Mouse (Mus musculus) cerebellum, adult 8-10 months (tissue): ENCODE results near the gene Tll2.

Experiments used
- DNase-seq: peaks from one replicate; pipeline ENCODE4 v3.0.0; 2022

The Tll2 gene

GRCm38 (mm10) chr19:41154681-41155080 is 52.0 kb downstream of the Tll2 start:
- DNase-seq: no peak

- no peak for DNase-seq
Measured at GRCm38 (mm10) chr19:41152462-41152861, 54.2 kb downstream of the Tll2 start.

DNA sequence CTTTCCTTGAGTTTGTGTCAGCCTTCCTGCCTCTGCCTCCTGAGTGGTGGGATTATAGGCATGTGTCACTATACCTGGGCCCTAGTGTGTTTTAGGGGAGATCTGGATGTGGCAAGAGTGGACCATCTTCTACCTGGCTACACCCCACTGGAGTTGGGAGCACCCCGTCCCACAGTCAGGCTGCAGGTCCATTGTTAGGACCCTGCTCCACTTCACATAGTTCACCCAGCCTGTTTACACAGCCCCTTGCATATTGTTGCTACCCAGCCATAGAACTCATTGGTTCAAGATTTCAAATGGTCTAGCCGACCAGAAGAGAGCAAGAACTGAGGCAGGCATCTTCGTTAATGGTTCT is 54.6 kb downstream of the Tll2 start:
- DNase-seq: no peak

DNA sequence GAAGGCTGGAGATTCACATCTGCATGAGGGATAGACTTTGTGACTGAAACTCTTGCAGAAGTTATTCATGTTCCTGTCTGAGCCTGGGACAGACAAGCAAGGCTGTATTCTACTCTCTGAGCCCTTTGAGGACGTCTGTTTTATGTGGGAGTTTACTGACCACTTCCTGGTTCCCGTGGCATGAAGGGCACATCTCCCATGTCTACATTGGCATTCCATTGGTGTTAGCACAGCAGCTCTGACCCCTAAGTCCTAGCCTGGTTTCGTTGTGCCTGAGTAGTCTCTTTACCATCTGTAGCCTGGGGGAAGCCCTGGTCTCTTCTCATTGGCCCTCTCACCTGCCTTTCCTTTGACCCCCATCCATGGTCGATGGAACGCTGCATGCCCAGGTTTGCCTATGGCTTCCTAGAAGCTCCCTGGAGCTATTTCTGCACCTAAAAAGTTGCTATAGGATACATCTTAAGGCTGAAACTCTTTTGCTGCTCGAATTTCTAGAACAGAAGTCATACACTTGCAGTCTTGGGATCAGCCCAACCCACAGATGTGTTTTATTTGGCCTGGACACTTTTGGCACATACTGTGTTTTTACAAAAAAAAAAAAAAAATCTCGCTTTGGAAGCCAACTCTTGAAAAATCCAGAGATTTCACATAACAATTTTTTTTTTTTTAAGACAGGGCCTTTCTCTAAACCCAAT is 55.2 kb downstream of the Tll2 start:
- DNase-seq: no peak

DNA sequence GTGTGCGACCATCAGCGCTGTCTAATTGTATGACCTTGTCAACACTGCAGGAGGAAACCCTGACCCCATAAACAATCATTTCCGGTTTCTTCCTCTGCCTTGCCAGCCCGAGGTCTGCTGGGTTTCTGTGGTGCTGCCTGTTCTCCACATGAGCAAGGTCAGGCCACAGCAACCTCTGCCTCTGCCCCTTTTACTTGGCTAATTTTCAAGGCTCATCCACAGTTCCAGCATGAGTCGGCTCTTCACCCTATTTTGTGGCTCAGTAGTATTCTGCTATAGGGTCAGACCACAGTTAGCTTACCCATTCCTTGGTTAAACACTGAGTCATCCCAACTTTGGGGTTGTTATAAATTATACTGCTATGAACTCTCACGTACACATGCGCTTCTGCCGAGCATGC is 65.7 kb downstream of the Tll2 start:
- DNase-seq: no peak

- DNase-seq: no peak
Measured at GRCm38 (mm10) chr19:41139629-41140028, 67.0 kb downstream of the Tll2 start.

GRCm38 (mm10) chr19:41123009-41123408 is 83.6 kb downstream of the Tll2 start:
- DNase-seq: no peak

DNA sequence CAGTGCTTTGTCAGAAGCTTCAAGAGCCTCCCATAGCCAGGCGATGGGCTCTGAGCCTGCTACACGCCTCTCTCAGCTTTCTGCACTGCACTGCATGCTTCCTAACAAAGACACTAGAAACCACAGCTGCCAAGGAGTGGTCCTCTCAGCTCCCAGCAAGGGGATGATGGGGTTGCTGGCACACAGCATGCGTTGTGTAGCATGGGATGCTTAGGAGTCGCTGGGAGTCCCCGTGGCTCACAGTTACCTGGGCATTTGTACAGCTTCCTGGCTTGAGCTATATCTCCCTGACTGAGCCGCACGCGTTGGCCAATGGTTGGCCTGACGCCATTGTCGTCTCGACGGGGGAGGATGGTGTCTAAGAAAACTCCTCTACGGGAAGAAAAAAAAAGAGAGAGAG is 86.7 kb downstream of the Tll2 start:
- DNase-seq: no peak

GRCm38 (mm10) chr19:41118346-41118745 is 88.3 kb downstream of the Tll2 start:
- no peak for DNase-seq

GRCm38 (mm10) chr19:41117334-41117733 is 89.3 kb downstream of the Tll2 start:
- no peak for DNase-seq

GRCm38 (mm10) chr19:41114611-41115010 is 92.0 kb downstream of the Tll2 start:
- no peak for DNase-seq

GRCm38 (mm10) chr19:41113911-41114531 is 92.6 kb downstream of the Tll2 start:
- no peak for DNase-seq

DNA sequence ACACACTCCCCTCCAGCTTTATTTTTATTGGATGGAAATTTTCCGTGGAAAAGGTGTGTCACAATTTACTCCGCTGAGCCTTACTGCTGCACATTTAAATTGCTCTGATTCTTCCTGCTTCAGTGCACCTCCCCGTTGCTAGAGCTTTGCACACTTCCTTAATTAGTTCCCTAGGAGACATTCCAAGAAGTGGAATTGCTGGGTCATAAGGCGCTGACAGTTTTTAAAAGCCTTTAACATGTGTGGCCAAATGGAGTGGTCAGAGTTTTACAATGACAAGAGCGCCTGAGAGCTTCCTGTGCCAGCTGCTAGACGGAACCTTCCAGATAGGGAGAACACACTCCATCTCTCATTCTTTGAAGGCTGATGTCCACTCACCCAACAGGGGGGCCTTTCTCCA is 94.0 kb downstream of the Tll2 start:
- DNase-seq: no peak

DNA sequence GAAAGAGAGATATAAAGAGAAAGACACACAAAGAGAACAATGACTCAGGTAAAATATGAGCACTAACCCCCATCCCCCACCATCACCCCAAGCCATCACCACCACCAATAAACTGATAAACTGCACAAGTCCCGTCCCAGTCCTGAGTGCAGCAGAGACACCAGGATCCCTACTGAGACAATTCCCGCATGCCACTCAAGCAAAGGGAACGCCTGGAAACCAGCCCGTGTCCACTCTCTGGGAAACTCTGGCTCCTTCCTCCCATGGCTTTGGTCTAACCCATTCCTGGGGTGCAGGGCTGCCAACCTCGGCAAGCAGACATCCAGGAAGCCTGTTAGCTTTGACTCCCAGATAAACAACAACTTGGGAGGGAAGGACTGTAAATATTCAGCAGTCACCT is 96.6 kb downstream of the Tll2 start:
- no peak for DNase-seq

DNA sequence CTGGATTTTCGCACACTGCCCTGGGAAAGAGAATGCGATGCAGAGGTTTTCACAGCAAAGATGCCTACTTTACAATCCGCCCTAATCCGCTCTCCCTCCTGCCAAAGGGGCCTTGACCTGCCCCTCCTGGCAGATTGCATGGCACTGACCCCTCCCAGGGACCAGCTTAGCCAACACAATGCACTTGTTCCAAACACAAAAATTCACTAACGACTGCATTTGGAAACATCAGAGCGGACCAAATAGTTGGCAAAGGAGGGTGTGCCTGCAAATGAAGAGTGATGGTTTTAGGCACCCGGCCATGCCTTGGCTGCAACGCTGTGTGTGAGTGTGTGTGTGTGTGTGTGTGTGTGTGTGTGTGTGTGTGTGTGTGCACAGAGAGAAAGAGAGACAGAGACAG is 97.1 kb downstream of the Tll2 start:
- DNase-seq: no peak

- no peak for DNase-seq
Measured at GRCm38 (mm10) chr19:41108666-41109065, 98.0 kb downstream of the Tll2 start.

DNA sequence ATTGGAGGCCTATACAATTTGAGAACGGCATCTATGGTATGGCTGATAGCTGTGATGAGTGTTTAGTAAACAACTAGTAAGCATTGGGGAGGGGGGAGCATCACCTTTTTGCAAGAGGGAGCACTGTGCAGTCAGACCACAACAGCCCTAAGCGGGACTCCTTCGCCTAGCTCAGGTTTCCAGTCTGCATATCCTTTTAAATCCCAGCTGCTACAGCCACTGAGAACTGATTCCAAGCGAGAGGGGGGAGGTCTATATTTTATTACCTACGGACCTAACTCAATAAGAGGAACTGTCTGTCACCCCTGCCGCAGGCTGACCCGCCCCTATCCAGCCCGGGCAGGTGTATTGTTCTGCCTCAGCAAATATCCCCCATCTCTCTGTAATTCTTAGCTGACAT is 99.1 kb downstream of the Tll2 start:
- DNase-seq: no peak

DNA sequence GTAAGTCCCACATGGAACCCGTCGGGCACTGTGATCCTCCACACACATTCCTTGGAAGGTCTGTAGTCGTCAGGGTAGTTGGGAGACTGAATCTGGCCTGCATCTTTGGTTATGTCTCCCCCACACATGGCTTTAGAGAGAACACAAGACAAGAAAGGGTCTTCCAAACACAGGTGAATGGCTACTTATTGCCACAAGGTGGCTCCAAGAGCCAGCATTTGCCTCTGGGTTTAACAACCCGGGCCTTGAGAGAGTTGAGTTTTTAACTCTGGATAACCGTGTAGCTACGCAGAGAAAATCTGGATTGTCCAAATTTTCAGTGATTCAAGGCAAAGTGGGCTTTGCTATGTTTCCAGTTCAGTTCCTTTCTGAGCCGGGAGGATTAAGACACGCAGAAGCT is 101.7 kb downstream of the Tll2 start:
- no peak for DNase-seq

GRCm38 (mm10) chr19:41101390-41101789 is 105.2 kb downstream of the Tll2 start:
- DNase-seq: peak; percentile 98

GRCm38 (mm10) chr19:41100863-41101262 is 105.8 kb downstream of the Tll2 start:
- DNase-seq: peak; percentile 37

GRCm38 (mm10) chr19:41097038-41097437 is 109.6 kb downstream of the Tll2 start:
- no peak for DNase-seq

- DNase-seq: no peak
Measured at GRCm38 (mm10) chr19:41091901-41092300, 114.7 kb downstream of the Tll2 start.

DNA sequence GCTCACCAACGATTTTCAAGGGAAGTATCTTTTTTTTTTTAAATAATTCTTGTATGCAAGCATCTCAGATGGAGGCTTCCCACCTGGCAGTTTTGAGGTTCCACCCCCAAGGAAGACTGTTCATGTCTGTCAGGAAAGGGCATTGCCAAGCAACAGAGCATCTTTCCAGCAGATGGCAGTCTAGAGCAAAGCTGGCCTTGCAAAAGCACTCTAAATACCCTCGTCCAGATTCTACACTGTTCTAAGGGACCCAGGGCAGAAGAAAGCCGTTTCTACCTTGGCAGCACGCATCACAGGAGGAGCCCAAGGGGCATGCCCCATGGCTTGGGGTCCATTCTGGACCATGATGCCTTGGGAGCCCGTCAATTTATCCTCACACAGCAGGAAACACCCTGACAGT is 116.8 kb downstream of the Tll2 start:
- peak; percentile 70 for DNase-seq

- DNase-seq: no peak
Measured at GRCm38 (mm10) chr19:41088491-41088890, 118.1 kb downstream of the Tll2 start.

GRCm38 (mm10) chr19:41087901-41088300 is 118.7 kb downstream of the Tll2 start:
- DNase-seq: no peak
